Mouse (Mus musculus) ES-Bruce4 (cell line): ENCODE data around the gene Cyp4x1. TPM values are rescaled to one million over a fixed set of nuclear protein-coding genes. Genes with fewer than 3 reads are reported as not detected.

ENCODE experiments used
- H3K27ac ChIP-seq: 2 replicates; pipeline ENCODE4 v1.5.1; 2012; ENCODE audit warnings: low read length, inconsistent platforms; ENCODE audit not compliant: insufficient read depth
- H3K27me3 ChIP-seq: 2 replicates; pipeline ENCODE4 v1.6.1; 2012; ENCODE audit warnings: mild to moderate bottlenecking, low read length, inconsistent platforms; ENCODE audit not compliant: control insufficient read depth, poor library complexity, insufficient read depth, severe bottlenecking
- H3K36me3 ChIP-seq: 2 replicates; pipeline ENCODE4 v1.6.1; 2012; ENCODE audit warnings: inconsistent platforms, mild to moderate bottlenecking, low read length, moderate library complexity; ENCODE audit not compliant: control insufficient read depth, poor library complexity, insufficient read depth, severe bottlenecking
- H3K4me1 ChIP-seq: one replicate; pipeline ENCODE4 v1.8.1; 2011; ENCODE audit warnings: low read length; ENCODE audit not compliant: control insufficient read depth, insufficient read depth
- H3K4me3 ChIP-seq: 2 replicates; pipeline ENCODE4 v1.5.1; 2011; ENCODE audit warnings: low read depth, mild to moderate bottlenecking, low read length
- H3K9ac ChIP-seq: 2 replicates; pipeline ENCODE4 v1.6.1; 2012; ENCODE audit warnings: low read depth, mild to moderate bottlenecking, inconsistent platforms; ENCODE audit not compliant: poor library complexity, severe bottlenecking
- H3K9me3 ChIP-seq: replicated peaks from 2 replicates; pipeline ENCODE4 v1.6.1; 2012; ENCODE audit warnings: mild to moderate bottlenecking, low read length, inconsistent platforms; ENCODE audit not compliant: control insufficient read depth, poor library complexity, insufficient read depth, severe bottlenecking
- CTCF ChIP-seq: IDR thresholded peaks from one replicate; pipeline ENCODE4 v1.8.1; 2011; ENCODE audit warnings: low read depth, low read length
- EP300 ChIP-seq: IDR thresholded peaks from 2 replicates; pipeline ENCODE4 v1.6.1; 2011; ENCODE audit warnings: low read depth, low read length; ENCODE audit not compliant: insufficient read depth
- POLR2A ChIP-seq: IDR thresholded peaks from one replicate; pipeline ENCODE4 v1.8.1; 2011; ENCODE audit warnings: low read length; ENCODE audit not compliant: insufficient read depth
- polyA plus RNA-seq: library from polyadenylated mRNA; stranded (reverse); fragments of >200 nt; gene quantifications from 2 replicates; pipeline ENCODE4 v1.2.4, GENCODE M21; 2011; ENCODE audit warnings: low read depth; ENCODE audit not compliant: missing spikeins, insufficient read depth, insufficient read length

Cyp4x1 gene
- polyA plus RNA-seq, 1 experiment, result 0.52 TPM

GRCm38 (mm10) chr4:115094056-115094455 lies 40.0 kb downstream of the Cyp4x1 start:
- Histone ChIP-seq H3K27ac (no peak overlapping the region), H3K9me3 (no peaks in the 10 kb centered on the region), H3K4me3 (no peak overlapping the region), H3K4me1 (no peaks in the 10 kb centered on the region), H3K36me3 (no peaks in the 10 kb centered on the region), H3K27me3 (no peaks in the 10 kb centered on the region), H3K9ac (no peak overlapping the region)
- no peak for TF ChIP-seq POLR2A
- no peak for TF ChIP-seq EP300
- TF ChIP-seq CTCF, result no peak

DNA sequence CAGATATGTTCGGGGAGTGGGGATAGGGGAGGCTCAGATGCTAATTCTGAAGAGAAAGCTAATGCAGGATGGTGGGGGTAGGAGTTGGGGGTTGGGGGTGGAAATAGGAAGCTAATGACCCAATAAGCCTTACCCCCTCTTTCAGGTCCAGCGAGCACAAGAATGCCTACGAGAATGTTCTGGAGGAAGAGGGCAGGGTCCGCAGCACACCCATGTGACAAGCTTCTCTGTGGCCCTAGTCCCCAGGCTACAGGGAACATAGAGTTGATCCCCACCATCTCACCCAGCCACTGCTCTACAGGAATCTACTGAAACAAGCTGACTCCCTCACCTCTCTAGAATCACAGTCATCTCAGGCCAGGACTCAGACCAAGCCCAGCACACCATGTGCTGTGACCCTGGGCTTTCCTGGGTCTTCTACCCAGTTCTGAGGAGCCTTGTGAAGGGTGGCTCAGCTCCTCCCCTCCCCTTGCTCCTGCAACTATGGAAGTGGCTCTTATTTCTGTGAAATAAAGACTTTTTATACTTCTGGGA lies 40.7 kb downstream of the Cyp4x1 start:
- no peaks in the 10 kb centered on the region for H3K9me3 ChIP-seq
- H3K4me3 ChIP-seq, result no peak overlapping the region
- TF ChIP-seq EP300 (no peak), CTCF (no peak), POLR2A (no peak)
- H3K36me3 ChIP-seq, result no peaks in the 10 kb centered on the region
- H3K4me1 ChIP-seq, result no peaks in the 10 kb centered on the region
- H3K9ac ChIP-seq, result no peak overlapping the region
- no peak overlapping the region for H3K27ac ChIP-seq
- H3K27me3 ChIP-seq, result no peaks in the 10 kb centered on the region

- TF ChIP-seq EP300 (no peak), CTCF (no peak), POLR2A (no peak)
- no peak overlapping the region for H3K9ac ChIP-seq
- H3K27me3 ChIP-seq, result no peaks in the 10 kb centered on the region
- no peak overlapping the region for H3K4me3 ChIP-seq
- H3K4me1 ChIP-seq, result peaks cover 2% of the 10 kb centered on the region
- H3K9me3 ChIP-seq, result no peaks in the 10 kb centered on the region
- no peak overlapping the region for H3K27ac ChIP-seq
- no peaks in the 10 kb centered on the region for H3K36me3 ChIP-seq
These were observed 42.3 kb downstream of the Cyp4x1 start for GRCm38 (mm10) chr4:115091806-115092205.

DNA sequence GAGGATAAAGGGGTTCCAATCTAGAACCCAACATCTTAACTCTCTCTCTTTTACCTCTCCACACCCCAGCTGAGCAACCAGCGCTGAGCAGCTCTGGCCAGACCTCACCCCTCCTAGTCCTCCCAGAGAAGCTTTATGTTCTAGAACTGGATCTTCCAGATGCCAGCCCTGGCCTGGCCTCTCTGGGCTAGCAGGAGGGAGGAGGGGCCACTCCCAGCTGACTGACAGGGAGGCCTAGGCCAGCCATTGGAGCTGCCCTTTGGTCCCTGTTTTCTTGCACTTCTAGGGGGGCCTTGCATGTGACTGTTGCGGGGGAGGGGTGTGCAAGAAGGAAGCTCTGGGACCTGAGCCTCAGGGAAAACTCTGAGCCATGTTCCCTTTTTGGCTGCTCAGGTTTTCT lies 43.5 kb downstream of the Cyp4x1 start:
- TF ChIP-seq POLR2A (no peak), EP300 (no peak), CTCF (no peak)
- no peak overlapping the region for H3K9ac ChIP-seq
- peaks cover 2% of the 10 kb centered on the region for H3K4me1 ChIP-seq
- H3K36me3 ChIP-seq, result no peaks in the 10 kb centered on the region
- H3K9me3 ChIP-seq, result no peaks in the 10 kb centered on the region
- no peak overlapping the region for H3K4me3 ChIP-seq
- H3K27ac ChIP-seq, result no peak overlapping the region
- H3K27me3 ChIP-seq, result no peaks in the 10 kb centered on the region

DNA sequence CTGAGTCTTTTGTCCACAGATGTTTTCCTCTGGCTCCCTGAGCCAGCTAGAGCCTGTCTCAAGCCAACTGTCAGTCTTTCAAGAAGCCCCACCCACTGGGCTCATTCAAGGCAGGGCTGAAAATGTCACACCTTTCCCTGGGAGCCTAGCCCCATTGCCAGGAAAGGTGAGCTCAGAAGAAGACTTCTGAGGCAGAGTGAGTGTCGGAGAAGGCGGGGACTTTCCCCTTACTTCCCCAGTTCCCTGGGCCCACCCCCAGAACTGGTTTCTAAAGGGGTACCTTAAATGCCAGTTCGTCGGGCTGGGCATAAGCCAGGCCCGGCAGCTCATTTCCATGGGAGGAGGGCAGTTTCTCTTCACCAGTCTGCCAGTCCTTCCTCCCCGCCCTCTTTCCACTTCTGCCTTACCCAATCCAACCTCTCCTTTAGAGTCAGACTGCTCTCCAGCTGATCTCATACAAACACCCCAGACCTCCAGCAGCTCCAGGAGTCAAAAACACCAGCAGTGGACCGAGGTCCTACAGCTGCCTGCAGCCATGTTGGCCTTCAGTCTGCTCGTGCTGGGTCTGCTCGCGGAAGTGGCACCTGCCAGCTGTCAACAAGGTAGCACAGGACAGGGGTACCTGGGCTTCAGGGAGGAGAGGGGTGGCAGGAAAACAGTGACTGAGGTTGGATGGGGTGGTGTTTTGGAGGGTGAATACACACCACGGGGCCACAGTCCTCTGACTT lies 45.3 kb downstream of the Cyp4x1 start, which contains the start of gene Pdzk1ip1:
TSS of gene Pdzk1ip1 (plus strand) at position 98 of the 728 bp plus-strand sequence.
- TF ChIP-seq CTCF (no peak), POLR2A (no peak), EP300 (no peak)
- Histone ChIP-seq H3K27me3 (no peaks in the 10 kb centered on the region), H3K4me1 (peaks cover 2% of the 10 kb centered on the region), H3K4me3 (no peak within 1 kb of the TSS), H3K27ac (no peak within 1 kb of the TSS), H3K9ac (no peak within 1 kb of the TSS), H3K36me3 (no peaks in the 10 kb centered on the region), H3K9me3 (no peaks in the 10 kb centered on the region)

DNA sequence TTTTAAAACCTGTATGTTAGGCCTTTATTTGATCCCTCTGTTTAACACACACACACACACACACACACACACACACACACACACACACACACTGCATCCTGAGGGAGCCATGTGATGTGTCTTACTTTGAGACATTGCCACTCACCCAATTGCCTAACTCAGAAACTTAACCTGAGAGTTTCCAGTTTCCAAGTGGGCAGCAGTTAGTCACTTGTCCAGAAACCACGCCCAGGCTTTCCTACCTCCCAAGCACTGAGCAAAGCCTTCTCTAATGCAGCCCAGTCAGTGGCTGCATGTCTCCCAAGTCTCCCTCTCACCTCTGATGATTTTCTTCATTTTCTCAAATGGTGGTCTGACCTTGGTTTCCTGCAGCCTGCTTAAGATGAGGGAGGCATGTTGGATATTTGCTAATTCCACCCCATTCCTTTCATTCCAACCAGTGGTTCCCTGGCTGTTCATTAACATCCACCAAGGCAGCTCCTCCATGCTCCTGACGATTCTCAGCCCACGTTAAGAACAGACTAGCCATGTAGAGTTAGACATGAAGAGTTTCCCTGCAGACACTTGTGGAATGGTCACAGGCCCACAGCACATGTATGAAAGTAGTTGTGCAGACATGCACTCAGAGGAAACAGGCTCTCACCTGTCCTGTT lies 47.2 kb downstream of the Cyp4x1 start:
- H3K4me3 ChIP-seq, result no peak overlapping the region
- peaks cover 2% of the 10 kb centered on the region for H3K4me1 ChIP-seq
- no peak overlapping the region for H3K9ac ChIP-seq
- TF ChIP-seq CTCF (no peak), POLR2A (no peak), EP300 (no peak)
- H3K27me3 ChIP-seq, result no peaks in the 10 kb centered on the region
- H3K27ac ChIP-seq, result no peak overlapping the region
- no peaks in the 10 kb centered on the region for H3K36me3 ChIP-seq
- H3K9me3 ChIP-seq, result no peaks in the 10 kb centered on the region
